Mouse (Mus musculus) kidney, postnatal 4 days (tissue): ENCODE results near the gene Nek9.

Source experiments
- DNase-seq, 2 experiments: peaks; one replicate each; pipeline ENCODE4 v3.0.0; 2021; ENCODE audit warnings: mixed read lengths in 2 of 2

The Nek9 gene

DNA sequence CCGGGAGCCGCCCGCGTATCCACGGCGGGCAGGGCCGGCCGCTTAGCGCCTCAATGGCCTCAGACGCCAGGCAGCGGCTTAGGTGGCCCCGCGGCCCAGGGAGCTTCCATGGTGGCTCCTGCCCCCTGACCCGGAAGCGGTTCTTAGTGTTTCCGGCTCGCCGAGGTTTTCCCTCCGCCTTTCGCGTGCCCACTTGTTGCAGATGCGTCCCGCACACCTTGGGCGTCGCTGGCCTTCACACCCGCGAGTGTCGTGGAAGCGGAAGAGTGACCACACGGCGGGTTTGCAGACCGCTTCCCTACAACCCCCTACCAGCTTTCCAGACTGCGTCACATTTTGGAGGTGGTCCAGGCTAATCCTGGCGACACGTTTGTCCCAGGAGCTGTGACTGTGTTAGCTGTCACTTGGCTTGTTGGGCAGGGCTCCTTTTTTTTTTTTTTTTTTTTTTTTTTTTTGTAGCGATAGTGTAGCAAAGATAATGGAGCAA, at the start of gene Nek9:
Gene Nek9 (minus strand): TSS at position 120 of the 487 bp plus-strand sequence.
- peak; percentile 96 to 97 for DNase-seq

GRCm38 (mm10) chr12:85385995-85386375, 46.8 kb upstream of the Nek9 start:
- DNase-seq, result no peak

DNA sequence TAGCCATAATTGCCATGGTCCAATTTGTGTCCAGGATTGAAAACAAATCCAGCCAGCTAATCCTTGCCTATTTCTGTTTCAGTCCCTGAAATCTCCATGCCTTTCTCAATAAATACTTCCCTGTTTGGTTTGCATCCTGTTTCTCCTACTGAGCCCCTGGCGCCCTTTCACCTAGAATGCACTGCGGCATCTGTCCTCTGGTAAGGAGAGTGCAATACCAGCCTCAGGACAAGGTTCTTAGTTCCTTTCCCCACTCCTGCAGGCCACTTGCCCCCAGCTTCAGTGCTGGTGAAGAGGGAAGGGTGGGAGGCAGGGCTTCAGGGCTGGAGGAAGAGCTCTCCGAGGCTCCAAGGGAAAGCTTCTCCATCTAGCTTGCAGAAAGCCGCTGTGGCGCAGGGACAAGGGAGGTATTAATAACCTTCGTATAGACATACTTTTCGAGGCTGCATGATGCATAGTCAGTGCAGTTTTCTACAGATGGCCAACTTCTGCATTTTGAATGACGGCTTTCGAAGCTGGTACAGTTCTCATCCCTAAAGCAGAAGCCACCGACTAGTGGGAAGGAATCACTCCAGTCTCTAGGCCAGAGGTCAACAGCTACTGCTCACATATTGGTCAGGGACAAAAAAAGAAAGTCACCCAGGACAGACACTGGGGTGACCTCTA, 46.3 kb upstream of the Nek9 start:
- DNase-seq, result no peak

- no peak for DNase-seq
Observed at GRCm38 (mm10) chr12:85382761-85383680, 43.9 kb upstream of the Nek9 start.

- no peak for DNase-seq
Observed at GRCm38 (mm10) chr12:85381570-85381969, 42.4 kb upstream of the Nek9 start.

GRCm38 (mm10) chr12:85380942-85381341, 41.8 kb upstream of the Nek9 start:
- no peak for DNase-seq

DNA sequence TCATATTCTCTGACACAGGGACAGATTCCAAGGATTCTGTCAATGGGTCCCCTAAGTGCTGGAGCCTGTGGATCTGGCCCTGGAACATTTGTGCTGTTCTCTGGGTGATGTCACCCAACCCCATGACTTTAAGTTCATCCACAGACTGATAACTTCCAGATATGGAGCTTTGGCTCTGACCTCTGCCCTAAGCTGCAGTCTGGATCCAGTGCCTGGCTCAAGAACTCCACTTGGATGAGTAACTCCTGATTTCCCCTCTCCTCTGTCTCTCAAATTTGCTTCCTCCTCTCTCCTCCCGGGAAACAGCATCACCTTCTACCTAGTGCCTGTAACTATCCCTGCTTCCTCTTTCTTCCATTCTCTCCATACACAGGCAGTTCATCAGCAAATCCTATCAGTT, 41.1 kb upstream of the Nek9 start:
- no peak for DNase-seq

GRCm38 (mm10) chr12:85378271-85378670, 39.1 kb upstream of the Nek9 start:
- no peak for DNase-seq

DNA sequence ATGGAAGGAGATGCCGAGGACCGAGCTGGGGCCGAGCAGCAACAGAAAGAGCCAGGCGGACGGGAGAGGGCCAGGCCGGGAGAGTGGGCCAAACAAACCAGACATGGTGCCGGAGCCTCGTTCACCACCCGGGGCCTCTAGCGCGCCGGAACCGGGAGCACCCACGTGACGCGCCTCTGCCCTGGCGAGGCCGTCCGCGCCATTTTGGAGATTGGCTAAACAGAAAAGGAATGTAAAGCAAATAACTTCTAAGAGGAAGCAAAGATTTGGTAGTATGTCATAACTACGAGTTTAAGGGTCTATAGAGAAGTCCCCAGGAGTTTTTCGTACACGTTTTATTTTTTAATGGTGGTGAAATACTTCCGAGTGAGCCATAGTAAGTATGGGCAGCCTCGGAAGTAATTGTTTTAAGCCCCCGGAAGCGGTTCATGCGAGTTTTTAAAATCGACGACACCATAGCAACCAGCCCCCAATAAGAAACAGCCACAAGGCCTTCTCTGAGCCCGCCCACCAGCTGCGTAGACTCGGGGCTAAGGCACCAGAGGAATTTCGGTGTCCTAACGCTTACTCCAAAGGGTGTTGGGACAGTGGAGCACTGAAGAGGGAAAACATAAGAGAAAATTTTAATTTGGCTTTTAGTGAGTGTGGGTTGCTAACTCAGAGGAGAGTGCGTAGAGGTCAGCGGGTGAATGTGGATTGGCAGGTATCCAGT, 35.6 kb upstream of the Nek9 start, which contains the start of gene Tmed10:
Gene Tmed10 (minus strand): TSS at position 287 of the 712 bp plus-strand sequence.
- DNase-seq, result peak; percentile 91 to 94

DNA sequence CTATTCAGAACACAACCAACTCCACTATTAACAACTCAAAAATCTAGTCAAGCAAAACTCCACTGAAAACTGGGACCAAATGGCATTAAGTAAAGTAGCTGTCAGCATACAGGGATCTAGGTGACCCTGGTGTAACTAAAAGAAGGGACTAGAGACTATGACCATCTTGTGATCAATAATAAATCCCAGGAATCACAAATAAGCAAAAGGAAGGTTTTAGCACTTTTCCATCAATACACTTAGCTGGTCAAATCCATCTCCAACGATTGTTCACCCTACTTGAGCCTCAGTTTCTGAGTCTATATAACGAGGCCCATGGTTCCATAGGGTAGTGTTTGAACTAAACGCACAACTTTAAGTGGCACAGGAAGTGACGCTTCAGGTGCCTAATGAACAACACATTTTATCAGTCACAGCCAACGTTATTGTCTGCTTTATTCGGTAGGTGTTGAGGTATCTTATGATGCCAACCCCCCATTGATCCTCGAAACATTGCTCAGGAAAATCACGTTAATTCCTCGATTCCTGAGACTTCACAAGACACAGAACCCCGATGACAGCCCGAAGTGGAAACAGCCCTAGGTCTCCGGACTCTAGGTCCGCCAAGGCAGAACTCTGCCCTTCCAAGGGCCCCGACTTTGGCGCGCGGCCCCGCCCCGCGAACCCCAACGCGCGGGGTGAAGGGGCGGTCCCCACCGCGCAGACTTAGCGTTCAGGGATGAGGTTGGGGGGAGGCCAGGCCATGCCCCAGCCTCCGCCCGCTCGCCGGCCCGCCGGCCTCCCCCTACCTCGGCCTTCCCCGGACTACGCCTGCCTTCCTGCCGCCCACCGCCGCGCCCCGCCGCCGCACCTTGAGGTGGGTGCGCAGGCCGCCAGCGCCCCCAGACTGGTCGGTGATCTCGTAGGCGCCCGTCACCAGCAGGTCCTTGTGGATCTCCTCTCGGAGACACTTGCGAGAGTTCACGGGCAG, 34.7 kb upstream of the Nek9 start:
- DNase-seq, result peak; percentile 68 to 80

DNA sequence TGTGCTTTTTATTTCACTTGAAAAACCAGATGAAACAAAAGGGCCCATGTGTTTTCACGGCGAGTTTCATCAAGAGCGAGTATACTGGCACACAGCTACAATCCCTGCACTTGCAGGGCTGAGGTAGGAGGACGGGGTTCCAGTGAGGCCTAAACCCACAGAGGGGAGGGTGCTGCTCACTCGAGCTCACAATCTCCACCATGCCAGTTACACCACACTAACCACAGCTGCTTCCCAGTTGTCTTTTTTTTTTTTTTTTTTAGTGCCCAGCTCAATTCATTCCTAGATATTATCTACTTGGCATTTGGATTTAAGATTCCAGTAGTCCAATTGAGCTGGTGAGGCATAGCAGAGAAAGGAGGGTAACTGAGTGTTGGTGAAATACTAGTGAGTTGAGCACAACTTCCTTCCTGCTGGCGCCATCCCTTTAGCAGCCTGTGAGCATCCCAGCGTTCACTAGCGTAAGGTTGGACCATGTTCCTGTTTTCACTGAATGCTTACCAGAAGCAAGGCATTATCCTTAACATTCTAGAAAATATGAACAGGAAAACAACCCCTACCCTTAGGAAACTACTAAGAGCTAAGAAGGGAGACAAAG, 33.0 kb upstream of the Nek9 start:
- no peak for DNase-seq

GRCm38 (mm10) chr12:85368441-85369063, 29.4 kb upstream of the Nek9 start:
- DNase-seq, result no peak

DNA sequence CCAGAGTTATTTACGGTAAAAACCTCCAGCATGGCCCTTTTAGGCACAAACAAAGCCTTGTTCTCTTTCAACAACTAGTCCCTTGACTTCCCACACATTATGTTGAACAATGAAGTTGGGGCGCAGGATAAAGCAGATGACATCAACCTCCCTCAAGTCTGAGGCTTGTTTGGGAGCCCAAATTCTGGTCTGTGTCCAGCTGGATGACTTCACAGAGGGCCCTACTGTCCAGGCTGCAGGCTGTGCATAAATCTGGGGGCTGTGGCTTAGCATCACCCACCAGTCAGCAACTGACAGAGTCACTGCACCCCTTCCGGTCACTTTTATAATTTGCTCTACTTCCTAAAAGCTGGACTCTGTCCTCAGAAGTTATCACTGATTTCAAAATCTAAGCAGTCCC, 27.1 kb upstream of the Nek9 start:
- peak; percentile 41 to 51 for DNase-seq

GRCm38 (mm10) chr12:85362510-85362909, 23.3 kb upstream of the Nek9 start:
- no peak for DNase-seq

DNA sequence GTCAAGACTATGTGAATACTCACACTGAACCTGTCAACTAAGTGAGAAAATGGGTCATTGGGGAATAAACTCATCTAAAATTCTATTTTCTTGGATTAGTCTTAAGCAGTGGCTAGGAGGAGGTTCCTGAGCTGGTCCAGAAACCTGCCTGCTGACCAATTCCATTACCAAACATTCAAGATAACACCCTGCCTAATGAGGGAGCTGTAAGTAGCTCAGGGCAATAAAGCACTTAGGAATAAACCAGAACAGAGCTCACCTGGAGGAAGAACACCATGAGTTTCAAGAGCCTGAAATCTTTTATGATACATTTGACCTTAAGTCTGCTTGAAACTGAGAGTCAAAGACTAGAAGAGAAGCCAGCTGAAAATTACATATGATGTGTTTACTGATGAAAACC, 22.4 kb upstream of the Nek9 start:
- DNase-seq, result no peak

DNA sequence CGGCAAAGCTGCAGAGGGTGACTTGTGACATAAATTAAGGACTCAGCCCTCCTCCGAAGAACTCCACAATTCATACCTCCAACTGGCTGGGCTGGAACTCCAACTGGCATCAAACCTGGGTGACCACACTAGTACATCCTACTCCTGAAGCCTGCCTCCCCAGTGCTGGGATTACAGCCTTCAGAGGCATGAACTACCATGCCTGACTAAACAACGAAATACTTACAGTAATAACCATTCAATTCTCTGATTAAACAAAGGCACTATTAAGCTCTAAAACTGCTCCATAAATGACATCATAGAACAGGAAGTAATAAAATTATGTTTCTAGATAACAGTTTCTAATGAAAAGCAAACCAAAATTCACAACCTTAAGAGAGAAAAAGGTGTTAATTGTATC, 22.0 kb upstream of the Nek9 start:
- no peak for DNase-seq

DNA sequence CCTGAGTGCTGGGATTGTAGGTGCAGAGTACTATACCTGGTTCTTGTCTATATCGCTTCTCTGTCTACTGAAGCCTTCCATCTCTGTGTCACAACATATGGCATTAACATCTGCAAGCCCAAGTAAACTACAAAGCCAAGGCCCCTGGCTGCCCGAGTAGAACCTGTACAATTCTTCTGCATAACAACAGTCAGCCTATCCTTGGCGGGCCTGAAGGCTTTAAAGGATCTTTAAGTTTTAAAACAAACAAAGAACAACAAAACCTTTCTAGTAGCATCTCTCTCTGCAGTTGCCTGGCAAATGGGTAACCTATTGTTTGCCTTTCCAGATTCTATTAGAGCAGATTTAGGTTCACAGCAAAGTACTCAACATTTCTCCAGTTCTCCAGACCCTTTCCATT, 14.9 kb upstream of the Nek9 start:
- no peak for DNase-seq

GRCm38 (mm10) chr12:85350407-85351232, 11.5 kb upstream of the Nek9 start:
- DNase-seq, result no peak

DNA sequence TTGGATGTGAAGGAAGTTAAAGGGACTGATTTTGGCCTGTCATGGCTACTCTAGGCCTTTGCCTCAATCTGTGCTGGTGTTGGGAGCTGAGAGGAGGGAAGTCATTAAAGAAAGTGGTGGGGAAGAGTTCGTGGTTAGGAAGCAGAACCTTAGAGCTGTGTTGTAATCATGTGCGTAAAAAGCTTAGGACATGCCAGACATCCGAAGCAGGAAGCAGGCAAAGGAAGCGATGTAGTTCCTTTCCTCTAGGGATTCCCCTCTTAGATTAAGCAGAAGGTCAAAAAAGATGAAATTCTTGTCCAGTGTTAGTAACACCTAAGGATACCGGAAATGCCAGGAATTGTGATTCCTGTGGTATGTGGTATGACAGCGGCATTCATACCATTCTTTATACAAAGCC, 9.2 kb upstream of the Nek9 start:
- peak in 1 of 2 experiments; percentile 7 for DNase-seq

- DNase-seq, result no peak
Observed at GRCm38 (mm10) chr12:85347196-85347595, 8.0 kb upstream of the Nek9 start.
